Mouse (Mus musculus) spleen, postnatal 4 days (tissue): ENCODE data around the gene Gjd3.

Experiments
- DNase-seq, 2 experiments: peaks; one replicate each; pipeline ENCODE4 v3.0.0; 2022; ENCODE audit warnings: low spot score in 2 of 2

The Gjd3 gene

GRCm38 (mm10) chr11:98981289-98981996 lies 1.4 kb downstream of the Gjd3 start:
- peak in 1 of 2 experiments; percentile 61 for DNase-seq

GRCm38 (mm10) chr11:98979356-98979755 lies 3.5 kb downstream of the Gjd3 start:
- no peak for DNase-seq

- no peak for DNase-seq
These were observed 4.2 kb downstream of the Gjd3 start for GRCm38 (mm10) chr11:98978526-98979148.

- peak; percentile 64 to 88 for DNase-seq
These were observed 7.7 kb downstream of the Gjd3 start for GRCm38 (mm10) chr11:98974871-98975719.

GRCm38 (mm10) chr11:98974213-98974612 lies 8.6 kb downstream of the Gjd3 start:
- no peak for DNase-seq

- no peak for DNase-seq
These were observed 9.2 kb downstream of the Gjd3 start for GRCm38 (mm10) chr11:98973584-98973983.

- no peak for DNase-seq
These were observed 9.9 kb downstream of the Gjd3 start for GRCm38 (mm10) chr11:98972801-98973360.

- DNase-seq, result peak; percentile 83 to 94
These were observed 10.6 kb downstream of the Gjd3 start for GRCm38 (mm10) chr11:98972215-98972614.

- DNase-seq, result no peak
These were observed 11.3 kb downstream of the Gjd3 start for GRCm38 (mm10) chr11:98971316-98972031.

GRCm38 (mm10) chr11:98970191-98970925 lies 12.5 kb downstream of the Gjd3 start:
- DNase-seq, result no peak

GRCm38 (mm10) chr11:98969496-98969927 lies 13.3 kb downstream of the Gjd3 start:
- DNase-seq, result no peak

GRCm38 (mm10) chr11:98968716-98969495 lies 13.9 kb downstream of the Gjd3 start:
- no peak for DNase-seq

- DNase-seq, result no peak
These were observed 14.7 kb downstream of the Gjd3 start for GRCm38 (mm10) chr11:98968079-98968478.

- DNase-seq, result no peak
These were observed 16.2 kb downstream of the Gjd3 start for GRCm38 (mm10) chr11:98966499-98967141.

- DNase-seq, result no peak
These were observed 17.3 kb downstream of the Gjd3 start for GRCm38 (mm10) chr11:98965416-98966077.

GRCm38 (mm10) chr11:98964616-98965415 lies 18.0 kb downstream of the Gjd3 start:
- no peak for DNase-seq

GRCm38 (mm10) chr11:98964201-98964615 lies 18.6 kb downstream of the Gjd3 start:
- DNase-seq, result no peak
